Mouse (Mus musculus): ENCODE measurements around the gene Pbld1.

DNA sequence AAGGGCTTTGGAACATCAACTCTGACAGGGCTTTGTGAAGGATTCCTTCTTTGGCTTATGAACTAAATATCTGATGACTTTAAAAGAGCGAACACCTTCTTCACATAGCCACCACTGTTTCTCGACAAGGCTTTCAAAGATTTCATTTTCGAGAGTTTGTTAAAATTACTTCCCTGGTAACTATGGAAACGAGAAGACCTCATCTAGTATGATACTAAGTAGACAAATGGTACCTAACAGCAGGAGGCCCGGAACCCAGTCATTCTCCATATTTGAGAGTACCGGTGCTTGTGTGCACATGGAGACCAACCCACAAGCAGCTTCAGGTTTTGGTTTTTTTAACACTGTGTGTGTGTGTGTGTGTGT is 33.2 kb upstream of the Pbld1 start:
- no peak for TF ChIP-seq CTCF (IDR thresholded peaks at IDR 0.05)
- no peak for TF ChIP-seq EP300 (IDR thresholded peaks at IDR 0.05)

Measured in lung, postnatal 0 days (tissue).